Mouse (Mus musculus) erythroblast, embryonic 14.5 days (primary cell): ENCODE results near the gene Pcsk1n. TPM values are rescaled to one million over a fixed set of nuclear protein-coding genes. Genes with fewer than 3 reads are reported as not detected.

Source experiments
- H3K27me3 ChIP-seq: 2 replicates; pipeline ENCODE4 v1.6.1; 2012; ENCODE audit warnings: inconsistent platforms; ENCODE audit not compliant: control insufficient read depth
- H3K36me3 ChIP-seq: 2 replicates; pipeline ENCODE4 v1.6.1; 2012; ENCODE audit warnings: mild to moderate bottlenecking, inconsistent platforms; ENCODE audit not compliant: control insufficient read depth
- H3K4me1 ChIP-seq: 2 replicates; pipeline ENCODE4 v1.6.1; 2012; ENCODE audit warnings: inconsistent platforms; ENCODE audit not compliant: control insufficient read depth
- H3K4me3 ChIP-seq: replicated peaks from 2 replicates; pipeline ENCODE3; 2012; ENCODE audit warnings: moderate library complexity, mild to moderate bottlenecking, inconsistent platforms
- H3K9me3 ChIP-seq: 2 replicates; pipeline ENCODE4 v1.6.1; 2012; ENCODE audit warnings: low read length, inconsistent platforms, mixed read lengths; ENCODE audit not compliant: control insufficient read depth
- GATA1 ChIP-seq: IDR thresholded peaks from 2 replicates; pipeline ENCODE4 v1.6.1; 2012; ENCODE audit warnings: low read length, inconsistent platforms, mixed read lengths
- TAL1 ChIP-seq: IDR thresholded peaks from 3 replicates; pipeline ENCODE4 v1.6.1; 2012; ENCODE audit warnings: low read length, inconsistent platforms, mixed read lengths
- polyA plus RNA-seq: library from polyadenylated mRNA; stranded (reverse); fragments of >175 nt; gene quantifications from 2 replicates; pipeline ENCODE4 v1.2.3, GENCODE M21; 2012

The Pcsk1n gene
- polyA plus RNA-seq, result 0.02 TPM in 1 of 2 replicates, not detected in the other

DNA sequence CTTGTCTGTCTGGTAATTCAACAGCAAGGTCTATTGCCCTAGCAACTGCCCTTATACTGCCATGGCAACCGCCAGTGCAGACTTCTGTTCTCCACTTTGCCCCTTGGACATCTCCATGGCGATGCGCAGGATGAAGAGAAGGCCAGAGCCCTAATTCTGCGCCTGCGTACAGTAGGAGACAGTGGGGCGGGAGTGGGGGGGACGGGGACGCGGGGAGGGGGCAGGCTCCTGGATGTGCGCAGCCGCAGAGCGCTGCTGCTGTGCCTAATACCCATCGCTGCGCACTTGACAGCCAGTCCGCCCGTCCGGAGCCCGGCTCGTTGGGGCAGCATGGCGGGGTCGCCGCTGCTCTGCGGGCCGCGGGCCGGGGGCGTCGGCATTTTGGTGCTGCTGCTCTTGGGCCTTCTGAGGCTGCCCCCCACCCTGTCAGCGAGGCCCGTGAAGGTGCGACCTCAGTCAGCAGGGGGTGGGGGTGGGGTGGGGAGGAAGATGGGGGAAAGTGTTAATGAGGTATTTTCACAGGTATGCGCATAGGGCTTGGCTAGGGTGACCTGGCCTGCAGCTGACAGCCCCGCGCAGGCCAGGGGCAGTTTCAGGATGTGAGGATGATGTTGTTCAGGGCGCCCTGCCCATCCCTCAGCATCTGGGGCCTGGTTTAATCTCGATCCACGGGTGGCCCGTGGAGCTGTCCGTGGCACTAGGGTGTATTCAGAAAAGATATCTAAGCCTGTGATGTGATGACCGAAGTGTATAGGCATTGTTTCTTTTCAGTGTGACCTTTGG, at the start of gene Pcsk1n:
Pcsk1n (plus strand) TSS at position 222 of the 783 bp plus-strand sequence.
- H3K4me1 ChIP-seq, result no peaks in the 10 kb centered on the region
- H3K27me3 ChIP-seq, result peaks cover 68% of the 10 kb centered on the region
- no peaks in the 10 kb centered on the region for H3K36me3 ChIP-seq
- H3K4me3 ChIP-seq, result no peak within 1 kb of the TSS
- H3K9me3 ChIP-seq, result peaks cover 11% of the 10 kb centered on the region
- TF ChIP-seq TAL1 (no peak), GATA1 (no peak)

DNA sequence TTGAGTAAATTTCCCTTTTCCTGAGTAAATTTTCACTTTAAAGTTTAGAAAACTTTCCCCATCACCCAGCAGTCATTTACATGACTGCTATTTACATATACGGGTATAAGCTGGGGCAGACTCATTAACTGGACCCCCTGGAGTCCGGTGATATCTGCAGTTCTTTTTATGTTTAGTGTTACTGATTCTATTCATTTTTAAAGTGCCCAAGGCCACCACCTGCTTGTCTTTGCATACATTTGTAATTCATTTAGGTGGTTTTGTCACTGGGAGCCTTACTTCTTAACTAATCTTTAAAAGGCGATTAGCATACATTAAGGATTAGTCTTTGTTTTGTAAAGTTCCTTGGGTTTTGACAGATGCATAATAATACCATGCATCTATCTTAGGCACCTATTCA, 49.8 kb upstream of the Pcsk1n start:
- H3K27me3 ChIP-seq, result no peaks in the 10 kb centered on the region
- no peak overlapping the region for H3K4me3 ChIP-seq
- H3K4me1 ChIP-seq, result peaks cover 4% of the 10 kb centered on the region
- H3K36me3 ChIP-seq, result peaks cover 99% of the 10 kb centered on the region
- TF ChIP-seq GATA1 (no peak), TAL1 (no peak)
- H3K9me3 ChIP-seq, result no peaks in the 10 kb centered on the region

DNA sequence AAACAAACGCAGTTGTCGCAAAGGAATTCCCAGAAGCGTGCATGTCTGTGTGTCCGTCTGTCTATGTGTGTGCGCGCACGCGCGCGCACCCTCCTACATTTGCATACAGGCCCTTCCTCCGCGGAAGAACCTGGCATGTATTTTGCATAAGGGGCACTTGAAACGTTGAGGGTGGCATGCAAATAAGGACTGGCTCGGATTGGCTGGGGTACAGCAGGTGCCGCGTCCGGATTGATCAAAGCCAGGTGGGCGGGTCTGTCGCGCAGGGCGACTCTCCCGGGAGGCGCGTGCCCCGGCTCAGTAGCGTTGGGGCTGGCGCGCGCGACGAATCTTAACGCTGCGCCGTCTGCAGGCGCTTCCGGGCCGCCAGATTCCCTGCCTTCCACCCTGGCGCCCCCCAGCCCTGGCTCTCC, 41.6 kb upstream of the Pcsk1n start, which contains the start of gene Pim2:
Pim2 (plus strand) TSS at position 256 of the 413 bp plus-strand sequence.
- H3K4me1 ChIP-seq, result peaks cover 28% of the 10 kb centered on the region
- TF ChIP-seq TAL1, result no peak
- no peak for TF ChIP-seq GATA1
- peaks cover 5% of the 10 kb centered on the region for H3K9me3 ChIP-seq
- H3K4me3 ChIP-seq, result peak within 1 kb of the TSS; percentile 61
- peaks cover 40% of the 10 kb centered on the region for H3K36me3 ChIP-seq
- peaks cover 14% of the 10 kb centered on the region for H3K27me3 ChIP-seq

DNA sequence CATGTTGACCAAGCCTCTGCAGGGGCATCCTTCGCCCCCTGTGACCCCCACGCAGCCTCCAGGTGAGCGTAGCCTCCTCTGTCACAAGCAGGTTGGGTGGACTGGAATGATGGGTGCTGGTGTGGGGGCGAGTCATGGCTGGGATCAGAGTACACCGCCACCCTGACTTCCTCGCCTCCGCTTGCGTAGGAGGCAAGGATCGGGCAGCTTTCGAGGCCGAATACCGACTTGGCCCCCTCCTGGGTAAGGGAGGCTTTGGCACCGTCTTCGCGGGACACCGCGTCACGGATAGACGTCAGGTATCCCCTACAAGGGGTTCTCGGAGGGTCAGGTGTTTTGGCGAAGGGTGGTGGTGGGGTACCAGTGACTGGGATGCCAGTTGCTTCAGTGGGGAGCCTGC, 41.1 kb upstream of the Pcsk1n start:
- H3K9me3 ChIP-seq, result peaks cover 5% of the 10 kb centered on the region
- peaks cover 29% of the 10 kb centered on the region for H3K4me1 ChIP-seq
- H3K4me3 ChIP-seq, result peak overlapping the region; percentile 61
- H3K36me3 ChIP-seq, result peaks cover 35% of the 10 kb centered on the region
- H3K27me3 ChIP-seq, result peaks cover 14% of the 10 kb centered on the region
- TF ChIP-seq TAL1 (no peak), GATA1 (no peak)

DNA sequence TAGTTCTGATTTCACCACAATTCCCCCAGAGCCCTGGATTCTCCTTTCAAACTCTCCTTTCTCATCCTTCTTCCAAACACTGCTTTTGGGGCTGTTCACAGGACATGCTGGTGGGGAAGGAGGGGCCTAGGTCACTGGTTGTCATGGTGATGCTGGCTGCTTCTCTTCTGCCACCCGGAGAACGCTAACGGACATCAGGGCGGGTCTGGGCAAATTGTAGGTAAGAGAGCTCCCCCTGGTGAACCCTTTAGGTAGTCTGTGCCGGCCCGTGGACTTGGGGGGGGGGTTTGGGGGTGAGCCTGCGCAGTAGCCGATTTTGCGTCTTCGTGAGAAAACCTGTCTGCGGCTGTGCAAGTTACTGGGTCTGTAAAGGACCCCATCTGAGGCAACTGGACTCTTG, 39.8 kb upstream of the Pcsk1n start:
- H3K9me3 ChIP-seq, result peaks cover 5% of the 10 kb centered on the region
- peaks cover 14% of the 10 kb centered on the region for H3K27me3 ChIP-seq
- no peak overlapping the region for H3K4me3 ChIP-seq
- H3K36me3 ChIP-seq, result peaks cover 22% of the 10 kb centered on the region
- TF ChIP-seq TAL1, result no peak
- TF ChIP-seq GATA1, result no peak
- peaks cover 39% of the 10 kb centered on the region for H3K4me1 ChIP-seq

DNA sequence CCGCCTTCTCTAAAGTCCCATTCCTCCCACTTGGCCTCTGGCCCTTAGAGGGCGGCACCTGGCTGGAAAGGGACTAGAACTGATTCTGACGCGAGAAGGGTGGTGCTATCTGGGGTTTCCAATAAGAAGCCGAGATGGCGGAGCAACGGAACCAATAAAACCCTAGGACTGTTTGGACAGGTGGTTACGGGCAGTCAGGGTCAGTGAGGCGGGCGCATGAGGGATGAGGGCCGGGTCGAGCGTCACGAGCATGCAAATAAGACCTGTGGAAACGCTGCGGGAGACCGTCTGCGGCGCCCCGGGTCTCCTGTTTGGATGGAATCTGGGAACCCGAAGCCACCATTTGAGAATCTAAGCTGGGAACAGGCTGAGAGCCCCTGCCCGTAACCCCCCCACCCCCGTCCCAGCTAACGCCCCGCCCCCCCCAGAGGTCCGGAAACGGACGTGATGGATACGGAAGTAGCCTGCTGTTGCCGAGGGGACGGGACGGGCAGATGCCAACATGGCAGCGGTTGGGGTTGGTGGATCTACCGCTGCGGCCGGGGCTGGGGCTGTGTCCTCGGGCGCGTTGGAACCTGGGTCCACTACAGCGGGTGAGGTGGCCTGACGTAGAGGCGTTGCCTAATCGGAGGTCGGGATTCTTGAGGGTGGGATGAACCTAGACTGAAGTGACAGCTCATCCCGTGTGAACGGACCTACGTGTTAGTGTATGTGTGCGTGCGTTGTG, 35.6 kb upstream of the Pcsk1n start, which contains the start of gene Slc35a2:
Slc35a2 (plus strand) TSS at position 188 of the 727 bp plus-strand sequence.
- peaks cover 4% of the 10 kb centered on the region; the same call in 1 of the 2 replicates for H3K27me3 ChIP-seq
- H3K36me3 ChIP-seq, result peaks cover 13% of the 10 kb centered on the region
- TF ChIP-seq GATA1 (no peak), TAL1 (no peak)
- H3K4me1 ChIP-seq, result peaks cover 31% of the 10 kb centered on the region
- H3K9me3 ChIP-seq, result no peaks in the 10 kb centered on the region
- H3K4me3 ChIP-seq, result peak within 1 kb of the TSS; percentile 75

DNA sequence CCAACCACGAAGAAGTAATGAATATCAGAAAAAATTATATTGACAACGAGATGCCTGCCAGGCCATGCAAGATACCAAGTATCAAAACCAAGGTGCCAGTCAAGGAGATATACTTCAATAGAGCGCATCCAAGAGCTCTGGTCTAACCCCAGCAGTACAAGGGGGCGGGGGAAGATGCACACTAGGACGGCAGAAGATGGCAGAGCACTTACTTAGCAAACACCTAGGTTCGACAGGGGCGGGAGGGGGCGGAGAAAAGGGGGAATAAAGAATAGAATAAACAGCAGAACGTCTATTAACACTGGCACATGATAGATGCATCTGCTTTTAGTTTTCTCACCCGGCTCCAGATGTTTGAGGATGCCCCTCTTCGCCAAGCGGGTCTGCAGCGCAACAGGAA, 21.4 kb upstream of the Pcsk1n start:
- Histone ChIP-seq H3K9me3 (peaks cover 4% of the 10 kb centered on the region; the same call in 1 of the 2 replicates), H3K27me3 (no peaks in the 10 kb centered on the region), H3K4me1 (peaks cover 18% of the 10 kb centered on the region), H3K36me3 (peaks cover 33% of the 10 kb centered on the region), H3K4me3 (peak overlapping the region; percentile 88)
- no peak for TF ChIP-seq GATA1
- no peak for TF ChIP-seq TAL1

DNA sequence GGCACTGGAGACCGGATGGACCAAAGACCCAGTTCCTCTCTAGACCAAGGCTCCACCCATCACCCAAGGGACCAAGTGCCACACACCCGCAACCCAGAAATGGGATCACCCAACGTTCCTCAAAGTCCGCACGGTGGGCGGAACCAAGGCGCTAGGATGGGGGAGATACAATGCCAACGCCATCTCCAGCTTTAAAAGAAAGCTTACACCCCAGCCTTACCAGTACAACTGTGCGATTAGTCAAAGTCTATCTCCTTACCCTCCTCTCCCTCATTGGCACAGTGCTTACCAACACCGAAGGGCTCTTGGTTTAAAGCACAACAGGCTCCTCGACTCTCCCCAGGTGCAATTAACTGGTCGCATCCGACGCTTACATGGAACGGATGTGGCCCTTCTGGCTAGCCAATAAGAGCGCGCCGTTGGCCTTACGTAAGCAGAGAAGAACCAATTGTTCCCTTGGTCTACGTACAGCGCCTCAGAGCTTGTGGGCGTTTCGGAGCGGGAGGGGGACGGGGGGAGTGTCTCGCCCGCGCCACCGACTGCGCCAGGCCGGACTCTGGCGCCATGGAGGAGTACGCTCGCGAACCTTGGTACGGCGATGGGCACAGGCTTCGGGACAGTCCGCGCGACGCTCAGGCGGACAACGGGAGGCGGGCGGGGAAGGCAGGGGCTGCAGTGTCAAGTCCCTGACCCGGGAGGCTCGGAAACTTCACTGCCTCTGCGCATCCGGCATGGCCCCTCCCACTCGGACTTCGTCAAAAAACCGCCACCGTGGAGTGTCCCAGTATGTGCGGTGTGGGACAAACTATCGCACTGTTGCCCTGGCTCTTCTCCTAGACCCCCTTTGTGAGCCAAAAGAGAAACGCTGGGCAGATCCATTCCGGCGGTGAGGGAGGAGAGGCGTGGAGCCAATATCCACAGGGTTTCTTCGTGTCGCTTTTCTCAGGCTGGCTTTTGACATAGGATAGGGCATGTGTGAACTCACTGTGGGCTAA, 20.4 kb upstream of the Pcsk1n start, which contains the start of the genes Pqbp1 and Timm17b:
Pqbp1 (minus strand) TSS at position 390 of the 995 bp plus-strand sequence.
Timm17b (plus strand) TSS at position 478 of the 995 bp plus-strand sequence.
- Histone ChIP-seq H3K4me3 (peak within 1 kb of the TSS; percentile 88), H3K27me3 (no peaks in the 10 kb centered on the region), H3K36me3 (peaks cover 31% of the 10 kb centered on the region), H3K9me3 (peaks cover 4% of the 10 kb centered on the region; the same call in 1 of the 2 replicates), H3K4me1 (peaks cover 18% of the 10 kb centered on the region)
- no peak for TF ChIP-seq TAL1
- TF ChIP-seq GATA1, result no peak
